Mouse (Mus musculus): ENCODE results near the gene Agxt2. TPM values are rescaled to one million over a fixed set of nuclear protein-coding genes. Genes with fewer than 3 reads are reported as not detected.

Gene Agxt2
- polyA plus RNA-seq, 1 experiment from 2014 or later, result 4.9 TPM

DNA sequence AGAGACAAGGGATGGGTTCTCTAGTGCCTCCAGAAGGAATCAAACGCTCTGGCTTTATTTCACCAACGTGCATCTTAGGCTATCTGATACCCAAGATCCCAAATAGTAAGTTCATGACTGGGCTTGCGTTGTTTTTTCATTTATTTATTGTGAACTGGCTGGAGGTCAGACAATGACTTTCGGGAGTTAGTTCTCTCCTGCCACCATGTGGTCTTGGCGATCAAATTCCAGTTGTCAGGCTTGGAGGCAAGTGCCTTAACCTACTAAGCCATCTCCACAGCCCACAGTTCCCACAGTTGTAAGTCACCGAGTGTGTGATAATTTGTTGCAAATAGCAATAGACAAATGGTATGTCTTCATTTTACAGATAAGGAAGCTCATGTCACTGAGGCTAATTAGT lies 81.6 kb downstream of the Agxt2 start:
- no peak overlapping the region for H3K4me3 ChIP-seq
- H3K27me3 ChIP-seq (replicated peaks), result no peaks in the 10 kb centered on the region
- no peak overlapping the region for H3K4me2 ChIP-seq
- no peaks in the 10 kb centered on the region for H3K9me3 ChIP-seq (replicated peaks)
- no peak for ATAC-seq
- no peak overlapping the region for H3K27ac ChIP-seq
- H3K9ac ChIP-seq, result no peak overlapping the region
- H3K4me1 ChIP-seq, result no peaks in the 10 kb centered on the region
- peaks cover 20% of the 10 kb centered on the region for H3K36me3 ChIP-seq
- 72% methylated on average over 6 of the region's 6 CpGs for WGBS (ENCODE audit: insufficient replicate concordance)

GRCm38 (mm10) chr15:10441493-10441892 lies 83.2 kb downstream of the Agxt2 start:
- H3K9ac ChIP-seq, result no peak overlapping the region
- peaks cover 31% of the 10 kb centered on the region for H3K36me3 ChIP-seq
- H3K27me3 ChIP-seq (replicated peaks), result no peaks in the 10 kb centered on the region
- no peaks in the 10 kb centered on the region for H3K9me3 ChIP-seq (replicated peaks)
- H3K4me2 ChIP-seq, result no peak overlapping the region
- H3K27ac ChIP-seq, result no peak overlapping the region
- no peak for ATAC-seq
- no peaks in the 10 kb centered on the region for H3K4me1 ChIP-seq
- 79% methylated on average over 9 of the region's 9 CpGs for WGBS (ENCODE audit: insufficient replicate concordance)
- H3K4me3 ChIP-seq, result no peak overlapping the region

DNA sequence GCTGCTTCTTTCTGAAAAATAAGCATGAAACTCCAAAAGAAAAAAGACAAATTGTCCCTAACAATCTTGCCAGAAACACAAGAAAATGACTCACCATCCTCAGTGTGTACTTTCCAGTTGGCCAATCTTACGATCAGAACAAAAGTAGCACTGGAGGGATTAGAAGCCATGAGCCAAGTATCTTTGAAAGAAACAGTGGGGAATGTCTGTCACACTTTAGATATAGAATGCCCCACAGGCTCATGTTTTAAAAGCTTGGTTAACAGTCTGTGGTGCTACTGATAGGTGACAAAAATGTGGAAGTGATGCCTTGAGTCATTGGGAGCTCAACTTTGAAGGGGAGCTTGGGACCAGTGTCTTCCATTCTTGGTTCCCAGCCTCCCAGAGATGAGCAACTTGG lies 83.9 kb downstream of the Agxt2 start:
- Histone ChIP-seq H3K4me3 (no peak overlapping the region), H3K27me3 (replicated peaks) (no peaks in the 10 kb centered on the region), H3K4me1 (peaks cover 1% of the 10 kb centered on the region; the same call in 1 of the 2 replicates), H3K9ac (no peak overlapping the region), H3K27ac (no peak overlapping the region), H3K4me2 (no peak overlapping the region), H3K9me3 (replicated peaks) (no peaks in the 10 kb centered on the region), H3K36me3 (peaks cover 35% of the 10 kb centered on the region)
- WGBS (ENCODE audit: insufficient replicate concordance), result 85% methylated on average over 1 of the region's 1 CpGs
- ATAC-seq, result no peak

DNA sequence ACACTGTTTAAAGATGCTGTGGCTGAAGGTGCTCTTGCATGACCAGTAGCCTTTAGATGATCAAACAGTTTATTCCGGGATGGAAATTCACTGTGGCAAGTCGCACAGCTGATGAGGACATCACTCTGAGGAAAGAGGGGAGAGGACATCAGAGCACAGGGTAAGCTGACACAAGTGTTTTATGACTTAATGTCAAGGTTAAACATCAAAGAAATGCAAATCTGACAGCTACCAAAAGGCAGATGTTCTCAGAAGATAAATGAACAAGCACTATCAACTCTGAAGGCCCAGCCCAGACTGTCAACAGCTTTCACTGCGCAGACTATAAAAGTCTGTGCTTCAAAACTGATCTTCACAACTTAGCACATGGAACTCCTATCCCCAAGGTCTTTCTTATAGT lies 88.8 kb downstream of the Agxt2 start:
- no peak overlapping the region for H3K27ac ChIP-seq
- WGBS (ENCODE audit: insufficient replicate concordance), result 84% methylated on average over 3 of the region's 3 CpGs
- peaks cover 4% of the 10 kb centered on the region; the same call in 1 of the 2 replicates for H3K4me1 ChIP-seq
- H3K36me3 ChIP-seq, result peaks cover 67% of the 10 kb centered on the region
- no peak for ATAC-seq
- no peak overlapping the region for H3K4me2 ChIP-seq
- H3K27me3 ChIP-seq (replicated peaks), result no peaks in the 10 kb centered on the region
- no peak overlapping the region for H3K9ac ChIP-seq
- H3K9me3 ChIP-seq (replicated peaks), result no peaks in the 10 kb centered on the region
- H3K4me3 ChIP-seq, result no peak overlapping the region

Other genes with a start within 250 kb of the Agxt2 start
- gene Prlr, start 181.3 kb upstream of the Agxt2 start, polyA plus RNA-seq (2016; fragmentation: Nextera tagmentation; extraction: Ambion mirVana), result 0.04 and 0.13 TPM in 2 replicates
- gene Gm21973, start 33.2 kb upstream of the Agxt2 start, polyA plus RNA-seq (2016; fragmentation: Nextera tagmentation; extraction: Ambion mirVana), result not detected in 2 replicates
- gene Dnajc21, start 112.0 kb downstream of the Agxt2 start, polyA plus RNA-seq (2016; fragmentation: Nextera tagmentation; extraction: Ambion mirVana), result 14.0 and 14.5 TPM in 2 replicates
- gene Brix1, start 127.4 kb downstream of the Agxt2 start, polyA plus RNA-seq (2016; fragmentation: Nextera tagmentation; extraction: Ambion mirVana), result 111 and 112 TPM in 2 replicates
- 31.2 and 34.3 TPM in 2 replicates for gene Rad1, start 127.5 kb downstream of the Agxt2 start, polyA plus RNA-seq (2016; fragmentation: Nextera tagmentation; extraction: Ambion mirVana)
- not detected in 2 replicates for gene Ttc23l, start 200.1 kb downstream of the Agxt2 start, polyA plus RNA-seq (2016; fragmentation: Nextera tagmentation; extraction: Ambion mirVana)